Mouse (Mus musculus): ENCODE measurements around the gene Cd47. TPM values are rescaled to one million over a fixed set of nuclear protein-coding genes. Genes with fewer than 3 reads are reported as not detected.

Cd47 gene
- total RNA-seq (2021): 10 to 100 TPM; 25.5 to 26.8 TPM
- long read RNA-seq, experiment 1, full-length matches to known transcripts: 16 of 39 reads
- long read RNA-seq, experiment 1, partial matches to known transcripts: 3 of 39 reads
- long read RNA-seq, experiment 1, other reads (novel, unspliced or antisense): 20 of 39 reads
- long read RNA-seq, experiment 2, full-length matches to known transcripts: 19 of 56 reads
- long read RNA-seq, experiment 2, partial matches to known transcripts: 2 of 56 reads
- long read RNA-seq, experiment 2, other reads (novel, unspliced or antisense): 35 of 56 reads

- intact Hi-C loops (cut with DNase I): no loop called here
- no peak for DNase-seq
These were observed at the start of gene Cd47 for GRCm38 (mm10) chr16:49799597-49800561. Gene Cd47 (plus strand): TSS chr16:49800533.

- intact Hi-C loops (cut with DNase I): no loop called here
- DNase-seq: no peak
These were observed 47.4 kb upstream of the Cd47 start for GRCm38 (mm10) chr16:49752906-49753305.

- no peak for DNase-seq
- intact Hi-C loops (cut with DNase I): no loop called here
These were observed 47.0 kb upstream of the Cd47 start for GRCm38 (mm10) chr16:49753318-49753717.

- no peak for DNase-seq
- intact Hi-C loops (cut with DNase I): no loop called here
These were observed 39.7 kb upstream of the Cd47 start for GRCm38 (mm10) chr16:49760517-49761203.

- DNase-seq: no peak
These were observed 38.4 kb upstream of the Cd47 start for GRCm38 (mm10) chr16:49761981-49762380.

GRCm38 (mm10) chr16:49766326-49766725 is 34.0 kb upstream of the Cd47 start:
- intact Hi-C loops (cut with DNase I): no loop called here
- DNase-seq: no peak

More at GRCm38 (mm10) chr16:49761981-49762380, 38.4 kb upstream of the Cd47 start:
- intact Hi-C loops (cut with DNase I): no loop called here

- intact Hi-C loops (cut with DNase I): no loop called here
- no peak for DNase-seq
These were observed 31.8 kb upstream of the Cd47 start for GRCm38 (mm10) chr16:49768491-49769031.

GRCm38 (mm10) chr16:49769831-49770261 is 30.5 kb upstream of the Cd47 start:
- intact Hi-C loops (cut with DNase I): no loop called here

GRCm38 (mm10) chr16:49770320-49771189 is 29.8 kb upstream of the Cd47 start:
- no peak for DNase-seq
- intact Hi-C loops (cut with DNase I): no loop called here

More at GRCm38 (mm10) chr16:49769831-49770261, 30.5 kb upstream of the Cd47 start:
- no peak for DNase-seq

GRCm38 (mm10) chr16:49771609-49772396 is 28.5 kb upstream of the Cd47 start:
- DNase-seq: no peak
- intact Hi-C loops (cut with DNase I): no loop called here

- intact Hi-C loops (cut with DNase I): no loop called here
- no peak for DNase-seq
These were observed 27.8 kb upstream of the Cd47 start for GRCm38 (mm10) chr16:49772576-49772975.

GRCm38 (mm10) chr16:49773068-49773467 is 27.3 kb upstream of the Cd47 start:
- intact Hi-C loops (cut with DNase I): no loop called here
- DNase-seq: no peak

- intact Hi-C loops (cut with DNase I): no loop called here
- DNase-seq: no peak
These were observed 26.0 kb upstream of the Cd47 start for GRCm38 (mm10) chr16:49774059-49775001.

- DNase-seq: no peak
- intact Hi-C loops (cut with DNase I): no loop called here
These were observed 25.0 kb upstream of the Cd47 start for GRCm38 (mm10) chr16:49775002-49775966.

GRCm38 (mm10) chr16:49776981-49777380 is 23.4 kb upstream of the Cd47 start:
- no peak for DNase-seq

GRCm38 (mm10) chr16:49781556-49782156 is 18.7 kb upstream of the Cd47 start:
- no peak for DNase-seq
- intact Hi-C loops (cut with DNase I): no loop called here

More at GRCm38 (mm10) chr16:49776981-49777380, 23.4 kb upstream of the Cd47 start:
- intact Hi-C loops (cut with DNase I): no loop called here
